Mouse (Mus musculus) forebrain, embryonic 15.5 days (tissue): ENCODE measurements at regions not wholly inside any gene's neighbourhood (a gene's known extent, or its start where the extent isn't known, plus 50 kb on each side); places are given as distances from the start of the nearest gene placed in this dataset.

Experiments used
- ATAC-seq: fragments of 200-750 bp; cut with Nextera tagmentation; replicated peaks from 2 replicates; pipeline ENCODE4 v1.8.0; 2017; ENCODE audit warnings: mild to moderate bottlenecking, moderate TSS enrichment, moderate library complexity
- H3K27ac ChIP-seq: fragments of 300-500 bp; sonication (generic); replicated peaks from 2 replicates; pipeline ENCODE4 v1.5.1; 2015; ENCODE audit warnings: mild to moderate bottlenecking, inconsistent platforms
- H3K27me3 ChIP-seq: fragments of 300-500 bp; sonication (generic); 2 replicates; pipeline ENCODE4 v1.6.1; 2015; ENCODE audit warnings: inconsistent platforms
- H3K36me3 ChIP-seq: fragments of 300-500 bp; sonication (generic); 2 replicates; pipeline ENCODE4 v1.6.1; 2015; ENCODE audit warnings: mild to moderate bottlenecking, inconsistent platforms
- H3K4me1 ChIP-seq: fragments of 300-500 bp; sonication (generic); 2 replicates; pipeline ENCODE4 v1.6.1; 2015; ENCODE audit warnings: inconsistent platforms
- H3K4me2 ChIP-seq: fragments of 300-500 bp; sonication (generic); replicated peaks from 2 replicates; pipeline ENCODE4 v1.6.1; 2015; ENCODE audit warnings: mild to moderate bottlenecking, inconsistent platforms
- H3K4me3 ChIP-seq: fragments of 300-500 bp; sonication (generic); 2 replicates; pipeline ENCODE4 v1.5.1; 2015; ENCODE audit warnings: mild to moderate bottlenecking, inconsistent platforms
- H3K9ac ChIP-seq: fragments of 300-500 bp; sonication (generic); replicated peaks from 2 replicates; pipeline ENCODE4 v1.6.1; 2015; ENCODE audit warnings: mild to moderate bottlenecking, inconsistent platforms
- H3K9me3 ChIP-seq: fragments of 300-500 bp; sonication (generic); 2 replicates; pipeline ENCODE4 v1.6.1; 2016; ENCODE audit warnings: inconsistent platforms
- WGBS: fragments of 180-500 bp; shearing (Covaris S2); methylation state at CpG from one replicate; pipeline ENCODE4 v1.1.7; 2015; ENCODE audit warnings: mixed read lengths; 5-methylcytosine and 5-hydroxymethylcytosine counted together

DNA sequence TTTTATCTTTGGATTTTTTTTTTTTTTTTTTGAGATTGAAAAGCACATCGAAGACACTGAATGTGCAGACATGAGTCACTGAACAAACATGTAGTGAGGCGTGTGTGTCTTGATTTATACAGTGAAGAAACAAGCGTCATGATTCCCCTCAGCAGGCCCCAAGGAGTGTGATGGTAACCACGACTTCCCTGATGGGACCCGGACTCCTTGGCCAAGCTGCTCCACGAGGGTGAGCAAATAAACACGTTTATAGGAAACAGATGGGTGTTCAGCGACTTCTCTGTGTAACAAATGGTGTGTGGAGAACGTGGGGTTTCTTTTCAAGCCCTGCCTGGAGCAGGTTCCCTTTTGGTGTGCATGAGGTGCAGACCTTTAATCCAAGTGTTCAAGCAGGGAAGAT, 228.9 kb upstream of the Elac2 start:
- H3K4me1 ChIP-seq: no peaks in the 10 kb centered on the region
- no peak overlapping the region for H3K4me3 ChIP-seq
- 62% methylated on average over 9 of the region's 9 CpGs for WGBS
- H3K9me3 ChIP-seq: no peaks in the 10 kb centered on the region
- H3K4me2 ChIP-seq: no peak overlapping the region
- no peaks in the 10 kb centered on the region for H3K27me3 ChIP-seq
- no peak for ATAC-seq
- H3K9ac ChIP-seq: no peak overlapping the region
- H3K36me3 ChIP-seq: no peaks in the 10 kb centered on the region
- H3K27ac ChIP-seq: no peak overlapping the region

GRCm38 (mm10) chr11:64752299-64752698, 226.5 kb upstream of the Elac2 start:
- no peaks in the 10 kb centered on the region for H3K9me3 ChIP-seq
- no peak overlapping the region for H3K4me3 ChIP-seq
- no peaks in the 10 kb centered on the region for H3K4me1 ChIP-seq
- no peak overlapping the region for H3K4me2 ChIP-seq
- no peak overlapping the region for H3K27ac ChIP-seq
- H3K27me3 ChIP-seq: no peaks in the 10 kb centered on the region
- no peak for ATAC-seq
- H3K36me3 ChIP-seq: no peaks in the 10 kb centered on the region
- H3K9ac ChIP-seq: no peak overlapping the region
- WGBS: 44% methylated on average over 3 of the region's 3 CpGs

GRCm38 (mm10) chr11:64752816-64753215, 226.0 kb upstream of the Elac2 start:
- Histone ChIP-seq H3K4me1 (no peaks in the 10 kb centered on the region), H3K27ac (no peak overlapping the region), H3K9me3 (no peaks in the 10 kb centered on the region), H3K4me2 (no peak overlapping the region), H3K27me3 (no peaks in the 10 kb centered on the region), H3K9ac (no peak overlapping the region), H3K36me3 (no peaks in the 10 kb centered on the region), H3K4me3 (no peak overlapping the region)
- no peak for ATAC-seq
- 31% methylated on average over 7 of the region's 7 CpGs for WGBS

GRCm38 (mm10) chr11:64754076-64754475, 224.8 kb upstream of the Elac2 start:
- no peak overlapping the region for H3K27ac ChIP-seq
- H3K9me3 ChIP-seq: no peaks in the 10 kb centered on the region
- no peaks in the 10 kb centered on the region for H3K36me3 ChIP-seq
- ATAC-seq: no peak
- H3K4me1 ChIP-seq: no peaks in the 10 kb centered on the region
- H3K4me3 ChIP-seq: no peak overlapping the region
- H3K4me2 ChIP-seq: no peak overlapping the region
- H3K27me3 ChIP-seq: no peaks in the 10 kb centered on the region
- H3K9ac ChIP-seq: no peak overlapping the region
- 79% methylated on average over 5 of the region's 5 CpGs for WGBS

DNA sequence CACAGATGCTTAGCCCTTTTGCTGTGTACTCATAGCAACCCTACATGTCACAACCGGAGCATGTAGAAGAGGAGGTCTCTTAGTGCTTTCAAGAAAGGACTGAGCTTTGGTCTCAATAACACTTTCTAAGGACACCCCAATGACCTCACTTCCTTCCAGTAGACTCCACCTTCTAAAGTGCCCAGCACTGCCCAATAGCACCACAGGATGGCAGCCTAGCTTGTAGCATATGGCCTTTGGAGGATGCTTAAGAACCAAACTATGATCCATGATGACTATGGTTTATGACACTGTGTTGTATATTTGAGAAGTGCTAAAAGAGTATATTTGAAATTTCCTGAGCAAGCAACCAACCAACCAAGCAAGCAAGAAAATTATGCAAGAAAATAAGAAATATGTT, 223.3 kb upstream of the Elac2 start:
- H3K36me3 ChIP-seq: no peaks in the 10 kb centered on the region
- no peaks in the 10 kb centered on the region for H3K9me3 ChIP-seq
- no peaks in the 10 kb centered on the region for H3K27me3 ChIP-seq
- H3K27ac ChIP-seq: no peak overlapping the region
- no peak for ATAC-seq
- WGBS: 96% methylated on average over 1 of the region's 1 CpGs
- H3K9ac ChIP-seq: no peak overlapping the region
- no peaks in the 10 kb centered on the region for H3K4me1 ChIP-seq
- H3K4me2 ChIP-seq: no peak overlapping the region
- no peak overlapping the region for H3K4me3 ChIP-seq

DNA sequence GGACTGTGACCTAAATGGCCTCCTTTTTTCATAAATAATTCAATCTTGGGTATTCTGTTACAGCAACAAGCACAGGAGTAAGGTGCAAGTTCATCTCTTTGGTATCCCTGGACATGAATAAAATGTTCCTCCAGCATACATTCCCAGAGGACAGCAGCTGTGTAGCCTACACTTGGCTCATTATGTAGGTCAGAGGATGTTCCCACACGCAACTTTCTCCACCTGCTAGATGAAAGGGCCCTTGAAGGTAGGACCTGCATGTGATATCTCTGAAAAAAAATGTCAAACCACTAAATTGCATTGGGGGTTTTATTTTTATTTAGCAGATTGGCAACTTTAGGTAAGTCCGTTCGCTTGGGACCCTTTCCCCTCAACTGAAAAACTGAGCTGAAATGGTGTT, 218.2 kb upstream of the Elac2 start:
- no peak overlapping the region for H3K27ac ChIP-seq
- H3K9ac ChIP-seq: no peak overlapping the region
- no peaks in the 10 kb centered on the region for H3K27me3 ChIP-seq
- H3K4me1 ChIP-seq: no peaks in the 10 kb centered on the region; the same call in 1 of the 2 replicates
- no peak overlapping the region for H3K4me3 ChIP-seq
- no peaks in the 10 kb centered on the region for H3K9me3 ChIP-seq
- H3K4me2 ChIP-seq: no peak overlapping the region
- no peak for ATAC-seq
- no peaks in the 10 kb centered on the region for H3K36me3 ChIP-seq
- 97% methylated on average over 3 of the region's 3 CpGs for WGBS

DNA sequence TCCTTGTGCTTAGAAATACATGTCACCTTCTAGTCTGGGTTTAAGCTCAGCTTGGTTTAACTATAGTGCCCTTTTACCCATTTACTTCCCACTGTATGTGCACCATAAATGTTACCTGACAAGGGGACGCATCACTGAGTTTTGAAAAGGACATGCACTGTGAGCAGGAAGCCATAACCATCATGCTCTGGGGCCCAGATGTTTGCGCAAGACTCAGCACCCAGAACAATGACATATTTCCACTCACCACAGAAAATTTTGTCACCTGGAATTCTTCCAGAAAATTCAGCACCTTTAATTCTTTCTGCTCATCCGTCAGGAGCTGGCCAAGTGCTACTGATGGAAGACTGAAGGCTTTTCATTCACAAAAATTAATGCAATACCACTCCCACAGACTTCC, 216.1 kb upstream of the Elac2 start:
- Histone ChIP-seq H3K36me3 (no peaks in the 10 kb centered on the region), H3K9me3 (no peaks in the 10 kb centered on the region), H3K4me2 (no peak overlapping the region), H3K4me1 (no peaks in the 10 kb centered on the region; the same call in 1 of the 2 replicates), H3K27me3 (no peaks in the 10 kb centered on the region), H3K4me3 (no peak overlapping the region), H3K9ac (no peak overlapping the region), H3K27ac (no peak overlapping the region)
- ATAC-seq: no peak
- 79% methylated on average over 3 of the region's 3 CpGs for WGBS

DNA sequence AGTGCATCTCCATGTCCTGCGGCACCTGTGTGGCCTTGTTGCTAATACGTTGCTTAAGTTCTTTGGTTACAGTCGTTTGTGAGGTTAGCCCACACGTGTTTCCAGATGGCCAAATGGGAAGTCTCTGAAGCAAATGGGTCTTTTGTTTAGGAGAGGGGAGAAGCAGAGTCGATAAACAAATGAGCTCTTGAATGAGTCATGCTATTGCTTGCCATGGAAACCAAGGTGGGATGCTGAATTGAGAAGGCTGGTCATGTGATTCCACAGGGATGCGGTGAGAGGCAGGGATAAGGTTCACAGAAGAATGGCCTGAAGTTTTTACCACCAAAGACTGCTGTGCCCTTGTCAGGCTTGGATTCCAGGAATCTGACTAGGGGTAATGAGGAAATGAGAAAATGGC, 214.8 kb upstream of the Elac2 start:
- Histone ChIP-seq H3K9me3 (no peaks in the 10 kb centered on the region), H3K36me3 (no peaks in the 10 kb centered on the region), H3K27me3 (no peaks in the 10 kb centered on the region), H3K4me2 (no peak overlapping the region), H3K4me1 (no peaks in the 10 kb centered on the region; the same call in 1 of the 2 replicates), H3K27ac (no peak overlapping the region), H3K4me3 (no peak overlapping the region), H3K9ac (no peak overlapping the region)
- 16% methylated on average over 6 of the region's 6 CpGs for WGBS
- no peak for ATAC-seq

DNA sequence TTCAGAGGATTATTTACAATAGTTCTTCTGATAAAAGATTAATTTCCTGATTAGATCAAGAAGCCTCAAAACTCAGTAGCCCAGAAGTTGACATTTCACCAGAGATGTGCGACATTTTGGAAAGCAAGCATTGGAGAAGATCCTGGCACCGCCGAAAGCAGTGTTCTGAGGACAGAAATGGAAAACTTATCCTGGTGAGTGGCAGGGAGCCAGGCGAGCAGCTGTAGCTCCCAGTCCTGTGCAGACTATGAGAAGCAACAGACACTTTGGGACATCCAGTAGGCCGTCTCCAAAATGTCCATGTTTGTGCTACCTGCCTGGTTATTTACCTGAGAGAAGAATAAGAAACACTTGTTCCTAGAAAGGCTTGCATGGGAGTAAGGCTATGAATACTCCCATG, 202.1 kb upstream of the Elac2 start:
- H3K9ac ChIP-seq: no peak overlapping the region

GRCm38 (mm10) chr11:64800246-64801121, 178.4 kb upstream of the Elac2 start:
- 64% methylated on average over 21 of the region's 21 CpGs for WGBS
- Histone ChIP-seq H3K4me3 (no peak overlapping the region), H3K4me2 (no peak overlapping the region), H3K27ac (no peak overlapping the region), H3K27me3 (no peaks in the 10 kb centered on the region), H3K9me3 (no peaks in the 10 kb centered on the region), H3K36me3 (no peaks in the 10 kb centered on the region), H3K4me1 (0 out of 2 replicates have a peak, but pooled peaks cover 6% of the 10 kb centered on the region), H3K9ac (no peak overlapping the region)
- no peak for ATAC-seq

More for the DNA sequence above, 202.1 kb upstream of the Elac2 start:
- WGBS: 71% methylated on average over 5 of the region's 5 CpGs
- no peaks in the 10 kb centered on the region for H3K27me3 ChIP-seq
- no peaks in the 10 kb centered on the region for H3K4me1 ChIP-seq
- H3K27ac ChIP-seq: no peak overlapping the region
- no peaks in the 10 kb centered on the region for H3K36me3 ChIP-seq
- H3K4me3 ChIP-seq: no peak overlapping the region
- H3K4me2 ChIP-seq: no peak overlapping the region
- no peak for ATAC-seq
- no peaks in the 10 kb centered on the region for H3K9me3 ChIP-seq

DNA sequence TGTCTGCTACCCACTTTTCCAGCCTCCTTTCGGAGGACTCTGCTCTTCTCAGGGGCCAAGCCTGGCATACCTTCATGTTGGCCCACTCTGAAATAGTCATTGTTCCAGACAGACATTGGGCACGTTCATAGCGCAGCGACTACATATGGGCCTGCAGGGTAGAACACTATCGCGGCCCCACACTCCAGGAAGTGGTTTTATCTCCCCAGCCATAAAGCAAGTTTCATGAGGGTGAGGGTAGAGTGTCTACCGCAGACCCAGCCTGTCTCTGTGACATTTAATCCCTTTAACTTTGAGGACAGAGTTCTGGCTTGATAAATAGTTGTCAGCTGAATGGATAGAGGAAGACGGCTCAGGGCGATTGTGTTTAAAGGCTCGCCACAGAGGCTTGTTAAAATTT, 177.5 kb upstream of the Elac2 start:
- Histone ChIP-seq H3K9ac (no peak overlapping the region), H3K9me3 (no peaks in the 10 kb centered on the region), H3K4me2 (no peak overlapping the region), H3K4me1 (0 out of 2 replicates have a peak, but pooled peaks cover 6% of the 10 kb centered on the region), H3K36me3 (no peaks in the 10 kb centered on the region), H3K27ac (no peak overlapping the region), H3K4me3 (no peak overlapping the region), H3K27me3 (no peaks in the 10 kb centered on the region)
- WGBS: 73% methylated on average over 10 of the region's 10 CpGs
- ATAC-seq: no peak

DNA sequence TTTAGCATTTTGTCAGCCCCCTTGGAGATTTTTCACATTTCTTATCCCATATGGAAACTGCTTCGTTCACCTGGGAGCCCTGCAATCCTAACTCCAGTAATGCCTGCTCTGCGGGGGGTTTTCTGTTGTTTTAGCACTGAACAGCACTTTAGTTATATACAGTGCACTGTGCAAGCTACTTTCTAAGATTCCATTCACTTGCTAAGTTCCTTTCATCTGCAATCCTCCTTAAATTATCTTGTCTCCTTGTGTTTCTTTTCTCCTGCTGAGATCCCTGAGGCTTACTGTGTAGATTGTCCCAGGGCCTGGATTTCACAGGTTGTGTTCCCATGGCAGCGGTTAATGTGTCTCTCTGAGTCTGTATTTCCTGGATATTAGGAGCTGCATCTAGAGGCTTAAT, 173.3 kb upstream of the Elac2 start:
- no peak overlapping the region for H3K27ac ChIP-seq
- H3K4me1 ChIP-seq: 0 out of 2 replicates have a peak, but pooled peaks cover 6% of the 10 kb centered on the region
- H3K9me3 ChIP-seq: no peaks in the 10 kb centered on the region
- H3K27me3 ChIP-seq: no peaks in the 10 kb centered on the region
- H3K4me2 ChIP-seq: no peak overlapping the region
- WGBS: 72% methylated on average over 3 of the region's 3 CpGs
- ATAC-seq: no peak
- no peak overlapping the region for H3K4me3 ChIP-seq
- H3K36me3 ChIP-seq: no peaks in the 10 kb centered on the region
- no peak overlapping the region for H3K9ac ChIP-seq

- WGBS: 81% methylated on average over 6 of the region's 6 CpGs
- Histone ChIP-seq H3K9ac (no peak overlapping the region), H3K36me3 (no peaks in the 10 kb centered on the region), H3K4me1 (no peaks in the 10 kb centered on the region), H3K4me2 (no peak overlapping the region), H3K27ac (no peak overlapping the region), H3K9me3 (no peaks in the 10 kb centered on the region), H3K27me3 (no peaks in the 10 kb centered on the region), H3K4me3 (no peak overlapping the region)
- no peak for ATAC-seq
These were observed 166.4 kb upstream of the Elac2 start for GRCm38 (mm10) chr11:64812408-64812807.
